Mouse (Mus musculus): ENCODE data around the gene Defb48.

Defb48 gene

DNA sequence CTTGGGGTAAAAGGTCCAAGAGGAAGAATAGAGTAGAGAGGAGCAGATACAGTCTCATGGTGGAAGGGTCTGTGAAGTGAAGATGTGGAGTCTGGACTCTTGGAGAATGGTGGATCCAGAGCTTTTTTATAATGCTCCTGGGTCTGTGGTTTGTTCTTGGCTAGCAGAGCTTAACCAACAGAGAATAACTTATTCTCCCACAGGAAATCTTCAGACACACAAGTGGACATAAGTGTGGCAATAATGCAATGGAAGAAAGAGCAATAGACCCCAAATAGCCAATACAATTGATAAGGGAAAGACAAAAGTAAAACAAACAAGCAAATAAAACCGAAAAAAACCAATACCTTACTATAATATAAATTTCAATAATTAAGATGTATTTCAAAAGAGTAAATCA lies at the start of gene Defb48:
TSS of gene Defb48 (minus strand) at position 101 of the 400 bp plus-strand sequence.
- in situ Hi-C loops (cut with MseI, MboI), result no loop called here

DNA sequence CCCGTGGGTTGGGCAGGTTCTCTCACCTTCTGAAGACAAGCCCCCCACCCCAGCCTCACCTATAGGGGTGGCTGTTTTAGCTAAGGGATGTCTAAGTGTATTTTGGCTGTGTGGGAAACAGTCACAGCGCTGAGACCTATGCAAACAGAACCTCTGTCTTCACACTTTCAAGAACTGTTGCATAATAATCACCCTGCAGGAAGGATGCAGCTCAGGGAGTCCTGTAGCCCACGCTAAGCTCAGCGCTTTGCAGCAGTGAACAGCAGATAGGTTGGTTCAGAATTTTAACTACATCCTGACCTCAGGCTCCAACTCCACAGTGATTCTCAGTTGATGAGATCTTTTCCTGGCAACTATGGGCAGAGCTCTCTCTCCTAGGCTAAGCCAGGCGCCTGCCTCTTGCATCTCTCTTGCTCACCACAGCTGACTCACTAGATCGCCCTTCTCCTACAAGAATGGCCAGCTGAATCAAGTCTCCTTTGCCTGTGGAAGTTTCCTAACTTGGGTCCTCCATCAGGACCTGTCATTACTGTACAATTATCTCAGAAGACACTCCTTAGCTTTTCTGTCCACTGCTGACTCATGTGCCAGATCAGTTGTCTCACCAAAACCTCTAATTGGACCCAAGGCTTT lies 36.3 kb upstream of the Defb48 start:
- in situ Hi-C loops (cut with MseI, MboI), result no loop called here

DNA sequence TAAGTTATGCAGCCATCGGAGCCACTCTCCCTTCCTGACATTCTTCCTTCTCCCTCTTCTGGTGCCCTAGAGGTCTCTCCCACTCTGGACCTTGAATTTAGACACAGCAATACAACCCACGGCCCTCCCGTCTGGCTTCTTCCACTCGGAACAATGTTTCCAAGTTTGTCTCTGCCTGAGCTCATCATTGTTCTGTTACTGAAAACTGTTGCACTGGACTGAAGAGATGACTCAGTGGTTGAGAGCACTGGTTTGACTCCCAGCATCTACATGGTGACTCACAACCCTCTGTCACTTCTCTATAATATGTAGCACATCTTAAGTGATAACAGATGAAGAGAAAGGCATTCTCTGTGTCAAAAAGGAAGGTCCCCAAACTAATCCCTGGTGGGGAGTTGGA lies 30.4 kb upstream of the Defb48 start:
- in situ Hi-C loops (cut with MseI, MboI), result no loop called here

DNA sequence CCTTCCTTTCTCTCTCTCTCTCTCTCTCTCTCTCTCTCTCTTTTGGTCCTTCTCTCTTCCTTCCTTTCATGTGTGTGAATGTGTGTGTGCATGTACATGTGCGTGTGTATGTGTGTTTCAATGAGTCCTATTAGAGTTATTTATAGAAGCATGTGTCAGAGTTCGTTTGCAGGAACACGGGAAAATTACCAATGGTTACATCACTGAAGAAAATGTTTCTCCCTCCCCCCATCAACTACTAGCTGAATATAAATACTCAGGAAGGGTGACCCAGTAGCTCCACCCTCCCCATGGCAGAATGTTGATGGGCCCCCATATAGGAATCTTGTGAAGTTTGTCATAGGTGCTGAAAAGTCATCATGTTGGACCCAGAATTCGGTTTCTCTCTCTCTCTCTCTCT lies 28.8 kb upstream of the Defb48 start:
- in situ Hi-C loops (cut with MseI, MboI), result no loop called here

DNA sequence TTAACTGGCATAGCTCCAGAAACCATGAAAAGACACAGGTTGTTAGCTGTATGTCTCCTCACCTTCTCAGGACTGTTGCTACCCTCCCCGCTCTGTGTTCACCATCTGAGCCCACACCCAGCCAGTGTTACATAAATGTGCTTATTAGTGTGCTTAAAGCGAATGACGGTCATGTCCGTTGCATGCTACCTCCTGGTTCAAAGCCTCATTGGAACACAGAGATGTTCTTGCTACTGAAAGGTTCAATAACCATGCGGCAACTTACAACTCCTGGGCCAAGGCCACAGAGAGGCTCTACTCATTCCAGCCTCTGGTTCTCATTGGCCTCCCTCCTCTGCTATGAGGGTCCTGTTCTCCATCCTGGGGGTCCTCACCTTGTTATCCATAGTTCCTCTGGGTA lies 27.2 kb upstream of the Defb48 start, which contains the start of gene Defb43:
TSS of gene Defb43 (plus strand) at position 301 of the 400 bp plus-strand sequence.
- in situ Hi-C loops (cut with MseI, MboI), result no loop called here

DNA sequence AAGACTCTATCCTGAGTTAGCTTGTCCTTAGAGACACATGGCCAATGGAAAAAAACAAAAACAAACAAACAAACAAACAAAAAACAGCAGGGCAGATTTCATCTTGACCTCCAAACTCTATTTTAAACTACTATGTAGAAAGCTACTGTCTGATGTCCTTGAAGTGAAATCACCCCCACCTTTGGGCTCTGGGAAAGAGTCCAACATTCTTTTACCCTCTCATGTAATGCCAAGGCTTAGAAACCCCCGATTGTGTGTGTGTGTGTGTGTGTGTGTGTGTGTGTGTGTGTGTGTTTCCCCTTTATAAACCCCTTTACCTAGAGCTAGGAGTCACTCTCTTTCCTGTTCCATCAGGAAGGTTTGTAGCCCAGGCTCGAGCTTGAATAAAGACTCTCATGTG lies 18.3 kb upstream of the Defb48 start:
- in situ Hi-C loops (cut with MseI, MboI), result no loop called here

DNA sequence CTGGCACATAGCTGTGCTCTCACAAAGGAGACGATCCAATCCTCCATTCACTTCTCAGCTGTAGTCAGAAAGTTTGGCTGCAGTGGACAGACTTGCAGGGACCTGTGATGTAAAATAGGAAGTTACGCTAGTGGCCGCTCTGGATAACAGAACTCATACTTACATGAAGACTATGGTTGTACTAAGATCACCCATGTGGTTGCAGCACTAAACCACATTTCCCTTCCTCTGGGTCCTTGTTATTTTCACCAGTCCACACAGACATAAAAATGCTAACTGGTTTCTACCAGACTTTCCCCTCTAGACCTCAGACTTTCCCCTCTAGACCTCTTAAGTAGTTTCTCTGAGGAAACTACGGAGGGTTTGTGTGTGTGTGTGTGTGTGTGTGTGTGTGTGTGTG lies 14.7 kb upstream of the Defb48 start:
- in situ Hi-C loops (cut with MseI, MboI), result no loop called here

DNA sequence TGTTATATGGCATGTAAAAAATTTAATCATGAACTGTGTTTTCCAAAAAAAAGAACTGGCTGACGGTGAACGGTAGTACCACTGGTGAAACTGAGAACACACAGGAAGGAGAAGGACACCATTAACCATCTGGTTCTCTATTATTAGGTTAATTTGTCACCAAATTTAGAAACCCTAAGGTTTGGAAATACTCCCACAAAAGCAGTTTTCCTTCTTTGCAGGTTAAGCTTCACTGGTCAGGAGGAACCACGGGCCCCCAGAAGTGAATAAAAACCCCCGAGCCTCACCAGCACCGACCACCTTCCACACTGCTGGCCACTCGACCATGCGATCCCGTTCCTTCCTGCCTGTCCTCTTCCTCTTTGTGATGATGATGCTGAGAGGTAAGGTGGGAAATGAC lies 13.5 kb upstream of the Defb48 start, which contains the start of gene Defb47:
TSS of gene Defb47 (plus strand) at position 301 of the 400 bp plus-strand sequence.
- in situ Hi-C loops (cut with MseI, MboI), result no loop called here

DNA sequence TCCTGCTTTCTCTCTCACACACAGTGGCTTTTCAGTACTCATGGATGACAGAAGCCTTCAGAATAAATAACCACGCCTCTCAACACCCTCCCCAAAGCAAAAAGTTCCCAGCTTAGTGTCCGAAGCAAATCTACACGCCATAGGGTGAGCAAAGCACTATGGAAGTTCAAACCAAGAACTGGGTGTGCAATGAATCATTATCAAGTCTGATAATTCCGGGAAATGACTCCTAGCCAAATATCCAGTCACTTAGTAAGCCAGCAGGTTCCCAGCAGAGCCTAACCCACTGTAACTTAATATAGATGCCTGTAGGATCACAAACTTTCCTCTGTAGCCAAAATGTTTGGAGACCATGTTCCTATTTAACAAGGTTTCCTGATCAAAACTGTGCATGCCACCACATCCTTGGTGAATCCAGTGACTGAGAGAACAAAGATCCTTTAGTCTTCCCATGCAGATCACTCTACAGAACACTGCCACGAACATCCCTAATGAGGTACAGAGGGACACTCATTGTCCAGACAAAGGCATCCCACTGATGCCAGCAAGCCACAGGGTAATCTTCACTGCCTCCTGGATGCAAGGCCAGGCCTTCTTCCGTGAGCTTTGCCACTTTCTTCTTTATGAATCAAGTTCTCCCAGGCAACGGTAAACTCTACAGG lies 7.7 kb upstream of the Defb48 start:
- in situ Hi-C loops (cut with MseI, MboI), result no loop called here

DNA sequence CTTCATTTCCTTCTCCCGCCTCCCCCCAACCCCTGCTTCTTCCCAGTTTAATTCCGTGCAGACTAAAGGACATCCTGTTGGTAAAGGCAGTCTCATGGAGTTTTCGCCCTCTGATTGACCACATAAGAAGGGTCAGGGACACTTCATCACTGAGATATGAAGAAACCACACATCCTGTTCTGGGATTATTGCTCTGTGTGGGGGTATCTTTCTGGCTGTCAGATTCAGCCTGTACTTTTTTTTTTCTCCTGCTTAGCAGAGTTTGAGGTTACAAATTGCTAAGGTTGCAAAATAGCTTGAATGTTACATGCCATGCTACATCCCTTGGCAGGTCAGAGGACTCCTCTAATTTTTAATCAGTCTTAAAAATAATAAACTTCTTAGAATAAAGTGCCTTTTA lies 7.0 kb upstream of the Defb48 start:
- in situ Hi-C loops (cut with MseI, MboI), result no loop called here

DNA sequence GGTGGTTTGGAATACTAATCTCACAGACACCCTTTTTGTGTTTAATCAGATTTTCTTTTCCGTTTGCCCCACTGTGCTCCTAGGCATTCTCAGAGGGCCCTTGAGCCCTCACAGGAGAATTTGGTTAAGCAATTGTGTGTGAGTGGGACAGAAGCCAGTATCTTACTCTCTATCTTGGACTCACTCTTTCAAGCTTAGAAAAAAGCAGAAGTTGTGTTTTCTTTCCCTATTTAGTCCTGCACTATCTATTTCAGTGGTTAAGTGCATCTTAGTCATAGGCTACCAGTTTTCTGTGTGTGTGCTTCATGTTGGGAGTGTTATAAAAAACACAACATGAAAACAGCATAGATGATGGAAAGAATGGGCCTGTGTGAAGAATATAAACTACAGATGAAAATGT lies 4.5 kb downstream of the Defb48 start:
- in situ Hi-C loops (cut with MseI, MboI), result no loop called here

DNA sequence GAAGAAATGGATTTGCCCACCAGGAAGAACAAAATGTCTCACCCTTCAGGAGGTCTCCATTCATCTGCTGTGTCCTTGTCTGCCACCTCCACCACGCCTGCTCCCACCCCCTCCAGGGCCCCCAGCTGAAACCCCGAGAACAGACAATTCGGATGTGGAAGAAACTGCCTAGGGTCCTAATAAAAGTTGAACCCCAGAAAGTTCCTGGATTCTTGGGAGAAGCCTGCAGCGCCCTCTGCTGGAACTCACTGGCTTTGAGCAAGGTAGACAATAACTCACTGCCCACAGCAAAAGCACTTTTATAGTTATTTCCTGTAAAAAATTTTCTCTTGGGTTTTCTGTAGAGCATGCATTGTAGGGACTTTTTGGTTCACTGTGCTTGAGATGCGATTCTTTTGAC lies 9.3 kb downstream of the Defb48 start:
- in situ Hi-C loops (cut with MseI, MboI), result no loop called here

DNA sequence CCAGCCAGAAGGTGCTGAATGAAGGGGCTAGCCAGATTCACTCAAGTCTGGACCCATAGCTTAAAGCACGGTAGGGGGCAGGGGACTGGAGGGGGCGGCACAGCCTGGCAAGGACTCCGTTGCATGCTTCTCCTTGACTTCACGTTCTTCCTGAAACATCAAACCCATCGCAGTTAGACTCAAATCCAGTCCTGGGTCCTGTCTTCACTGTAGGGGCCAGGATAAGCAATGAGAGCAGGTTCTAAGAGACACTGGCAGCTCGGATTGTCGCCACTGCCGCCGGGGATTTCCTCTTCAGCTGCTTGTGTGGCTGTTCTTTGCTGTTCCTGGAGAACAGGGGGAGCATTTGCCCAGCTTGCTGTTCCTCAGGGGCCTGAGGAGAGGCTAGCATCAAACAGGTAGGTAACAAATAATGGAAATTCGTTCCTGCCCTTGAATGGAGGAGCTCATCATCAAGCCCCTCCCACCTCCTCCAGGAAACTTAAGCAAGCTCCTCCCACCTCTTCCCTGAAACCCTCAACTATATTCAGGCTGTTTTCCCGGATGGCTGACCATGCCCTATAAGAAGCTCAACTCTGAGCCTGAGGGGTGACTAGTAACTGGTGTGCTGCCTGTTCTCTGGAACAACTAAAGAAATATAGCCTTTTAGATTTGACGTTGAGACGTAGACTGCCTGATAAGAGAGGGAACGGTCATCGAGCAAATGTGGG lies 18.3 kb downstream of the Defb48 start:
- in situ Hi-C loops (cut with MseI, MboI), result no loop called here

DNA sequence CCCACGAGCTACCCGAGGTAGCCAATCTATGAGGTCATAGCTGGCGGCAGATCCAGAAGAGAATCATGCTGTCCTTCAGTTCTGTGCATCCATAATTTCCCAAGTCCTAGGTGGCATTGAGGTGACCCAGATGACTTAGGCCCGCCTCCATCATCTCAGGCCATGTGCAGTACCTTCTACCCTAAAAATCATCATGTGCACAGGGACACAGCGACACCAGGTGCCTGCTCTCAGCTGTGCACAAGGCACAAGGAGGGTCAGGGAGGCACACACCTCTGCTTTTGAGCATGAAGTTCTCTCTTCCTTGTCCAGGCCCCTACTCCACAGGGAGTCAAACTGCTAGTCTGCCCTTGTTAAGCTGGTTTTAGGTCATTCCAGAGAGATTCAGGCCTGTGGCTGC lies 19.0 kb downstream of the Defb48 start:
- in situ Hi-C loops (cut with MseI, MboI), result no loop called here

DNA sequence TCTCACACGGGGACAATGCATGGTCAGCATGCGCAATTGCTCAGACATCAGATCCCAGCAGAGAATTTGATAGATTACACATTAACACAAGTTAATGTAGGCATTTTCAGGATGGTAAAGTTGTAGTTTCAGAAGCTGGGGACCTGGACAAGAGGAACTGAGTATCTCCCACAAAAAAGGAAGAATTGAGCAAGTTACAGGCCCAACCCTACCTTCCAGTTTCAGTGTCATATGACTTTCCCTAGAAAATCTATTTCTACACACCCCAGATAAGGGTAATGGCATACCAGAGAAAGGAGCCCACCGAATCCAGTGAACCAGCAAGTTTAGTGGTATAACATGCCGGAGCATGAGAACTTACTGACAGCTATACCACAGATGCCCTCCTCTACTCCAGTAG lies 20.7 kb downstream of the Defb48 start:
- in situ Hi-C loops (cut with MseI, MboI), result no loop called here

DNA sequence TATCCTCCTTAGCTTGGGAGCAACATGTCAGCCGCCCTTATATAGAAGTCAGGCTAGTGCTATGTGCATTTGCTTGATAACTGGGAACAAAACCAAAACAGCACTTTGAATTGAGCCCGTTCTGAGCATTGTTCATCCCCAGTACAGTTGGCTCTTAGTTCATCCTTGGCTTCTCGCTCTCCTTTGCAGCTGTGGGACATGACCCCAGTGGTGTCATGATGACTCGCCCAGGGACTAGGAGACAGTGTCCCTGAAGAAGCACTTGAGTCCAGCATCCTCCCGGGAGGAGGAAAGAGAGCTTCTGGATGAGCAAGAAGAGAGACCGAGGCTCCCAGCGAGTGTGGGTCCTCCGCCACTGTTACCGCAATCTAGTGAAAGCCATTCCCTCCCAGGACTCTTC lies 28.2 kb downstream of the Defb48 start:
- in situ Hi-C loops (cut with MseI, MboI), result no loop called here

DNA sequence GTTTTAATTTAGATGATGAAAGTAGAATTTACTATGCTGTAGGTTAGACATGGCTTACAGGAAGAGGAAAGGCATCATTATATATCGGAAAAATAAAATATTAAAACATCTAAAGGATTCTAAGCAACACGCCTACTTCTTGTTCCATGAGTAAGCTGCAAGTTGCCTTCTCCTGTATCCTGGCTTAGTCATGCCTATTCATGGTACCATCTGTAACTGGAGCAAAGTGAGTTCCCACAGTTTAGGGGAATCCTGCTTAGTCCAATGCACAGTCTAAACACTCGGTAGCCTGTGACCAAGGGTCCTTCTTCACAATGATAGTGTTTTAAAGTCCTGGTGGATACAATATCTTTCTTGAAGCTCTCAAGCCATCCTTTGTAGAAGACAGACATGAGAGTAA lies 37.5 kb downstream of the Defb48 start:
- in situ Hi-C loops (cut with MseI, MboI), result no loop called here

DNA sequence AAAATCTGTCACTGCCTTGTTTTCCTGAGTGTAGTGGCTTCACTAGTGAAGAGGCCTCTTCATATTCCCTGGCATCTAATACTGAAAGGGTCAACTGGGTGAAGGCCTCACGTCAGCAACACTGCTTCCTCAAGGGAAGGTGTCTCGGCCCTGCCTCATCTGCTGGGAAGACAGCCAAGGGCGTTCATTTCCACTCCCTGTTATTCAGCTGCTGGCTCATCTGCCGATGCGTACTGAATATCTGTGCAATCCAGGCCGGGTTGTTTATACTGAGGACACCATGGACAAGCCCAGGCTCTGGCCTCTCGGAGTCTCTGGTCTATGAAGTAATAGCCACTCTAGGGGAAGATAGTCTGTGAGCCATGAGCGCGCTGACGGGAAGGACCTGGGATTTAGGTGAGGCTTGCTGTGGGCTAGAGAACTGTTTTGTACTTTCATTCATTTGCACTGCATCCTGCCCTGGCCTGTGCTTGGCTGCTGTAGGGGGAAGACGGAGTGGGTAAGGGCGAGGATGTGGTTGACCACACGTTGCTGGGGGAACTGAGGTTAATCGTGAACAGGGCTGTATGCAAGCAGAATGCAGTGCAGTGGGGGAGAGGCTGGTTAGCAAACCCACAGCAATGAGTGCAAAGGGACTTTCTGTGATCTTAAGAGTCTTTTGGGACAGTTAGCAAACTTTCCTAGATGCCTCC lies 43.8 kb downstream of the Defb48 start:
- in situ Hi-C loops (cut with MseI, MboI), result no loop called here

DNA sequence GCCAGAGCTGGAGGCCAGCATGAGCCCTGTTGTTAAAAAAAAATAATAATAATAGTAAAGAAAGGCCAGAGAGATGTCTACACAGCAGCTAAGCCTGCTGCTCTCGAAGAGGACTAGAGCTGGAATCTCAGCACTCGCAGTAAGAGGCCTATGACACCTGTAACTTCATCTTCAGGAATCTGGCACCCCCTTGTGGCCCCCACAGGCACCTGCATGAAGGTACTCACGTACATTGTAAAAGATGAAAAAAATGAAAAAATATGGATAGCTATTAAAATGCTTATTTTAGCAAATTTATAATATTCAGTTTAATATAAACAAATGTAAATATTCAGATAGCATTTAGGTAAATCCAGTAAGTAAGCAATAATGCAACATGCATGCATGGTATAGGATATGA lies 44.9 kb downstream of the Defb48 start:
- in situ Hi-C loops (cut with MseI, MboI), result no loop called here

DNA sequence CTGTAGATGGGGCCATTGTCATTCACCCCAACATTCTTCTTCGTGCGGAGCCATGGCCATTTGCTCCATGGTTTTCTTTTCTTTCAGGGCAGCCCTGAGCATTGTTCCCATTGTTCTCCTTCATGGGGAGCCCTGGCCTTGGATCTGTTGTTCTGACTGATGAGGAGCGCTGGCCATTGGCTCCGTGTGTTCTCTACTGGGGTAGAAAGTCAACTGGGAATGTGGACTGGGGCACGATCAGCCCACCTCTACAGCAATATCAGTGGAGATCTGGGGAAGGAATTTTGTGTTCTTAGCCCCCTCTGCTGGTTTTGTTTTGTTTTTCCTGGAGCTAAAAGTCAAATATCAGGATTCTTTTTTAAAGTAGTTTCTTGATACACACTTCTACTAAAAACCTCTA lies 46.6 kb downstream of the Defb48 start:
- in situ Hi-C loops (cut with MseI, MboI), result no loop called here

DNA sequence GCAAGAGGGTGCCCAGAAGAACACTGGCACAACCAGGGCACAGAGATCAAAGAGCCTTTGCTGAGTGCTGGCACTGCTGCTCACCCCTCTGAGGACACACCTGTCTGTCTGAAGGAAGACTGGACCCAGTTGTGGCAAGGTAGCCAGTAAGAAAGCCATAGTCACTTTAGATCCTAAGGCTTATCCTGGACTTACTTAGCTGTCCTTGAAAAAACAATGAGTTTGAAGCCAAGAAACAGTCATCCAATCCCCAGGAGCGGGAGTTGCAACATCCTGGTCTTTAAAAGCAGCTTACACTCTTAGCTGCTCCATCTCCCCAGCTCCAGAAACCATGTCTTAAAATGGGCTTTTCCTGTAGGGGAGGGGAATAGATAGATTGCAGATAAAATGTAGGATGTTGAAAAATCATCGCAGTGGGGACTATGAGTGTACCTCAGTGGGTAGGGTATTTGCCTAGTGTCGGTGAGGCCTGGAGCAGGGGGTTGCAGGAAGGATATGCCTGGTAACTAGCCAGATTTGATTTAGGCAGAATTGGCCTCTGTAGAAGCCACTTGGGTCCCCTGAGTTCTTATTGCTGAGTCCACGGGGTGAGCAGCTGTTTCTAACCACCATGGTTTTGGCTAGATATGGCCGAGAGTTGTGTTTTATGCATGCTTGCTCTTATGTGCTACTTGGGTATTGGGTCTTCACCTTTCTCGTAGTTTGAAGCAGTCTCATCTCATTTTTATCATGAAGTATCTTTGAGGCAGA lies 47.5 kb downstream of the Defb48 start:
- in situ Hi-C loops (cut with MseI, MboI), result no loop called here

DNA sequence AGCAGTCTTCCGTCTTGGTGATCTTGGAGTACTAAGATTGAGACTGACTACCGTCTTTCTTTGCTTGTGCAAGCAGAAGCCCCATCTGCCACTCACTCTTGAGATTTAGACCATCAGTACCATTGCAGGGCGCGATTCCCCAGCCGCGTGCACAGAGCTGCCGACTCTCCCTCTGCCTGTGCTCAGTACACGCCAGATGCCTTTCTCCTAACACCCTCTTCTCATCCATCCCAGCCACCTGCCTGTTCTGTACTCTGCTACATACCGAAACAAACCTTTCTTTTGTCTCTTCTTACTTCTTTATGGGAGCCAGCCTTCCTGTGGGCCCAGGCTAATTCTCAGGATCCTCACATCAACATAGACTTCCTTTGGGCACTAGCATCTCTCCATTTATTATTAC lies 48.9 kb downstream of the Defb48 start:
- in situ Hi-C loops (cut with MseI, MboI), result no loop called here

Data from mouse trophoblast stem cell (cell line).